In the genomic region with DNA sequence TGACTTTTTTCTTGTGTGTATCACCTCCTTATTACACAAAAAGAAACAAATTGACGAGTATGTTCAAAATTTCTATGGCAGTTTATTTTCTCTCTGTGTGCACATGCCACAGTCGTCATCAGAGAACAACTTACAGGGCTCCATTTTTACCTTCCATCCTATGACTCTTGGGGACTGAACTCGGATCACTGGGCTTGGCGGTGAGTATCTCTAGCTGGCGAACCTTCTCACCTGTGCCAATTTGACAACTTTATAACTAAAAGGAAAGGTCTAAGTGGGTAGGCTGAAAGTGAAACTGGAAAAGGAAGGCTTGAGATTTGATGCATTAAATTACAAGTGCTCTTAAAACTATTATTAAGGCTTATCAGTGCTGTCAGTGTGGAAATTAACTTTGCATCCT, we compare ENCODE assay signal across 26 mouse cellular contexts. TPM values are rescaled to one million over a fixed set of nuclear protein-coding genes. Genes with fewer than 3 reads are reported as not detected.
"Had no signal": no experiment of that assay in that cellular context is flagged by ENCODE, and none has a peak within 500 bp of the region (broad histone marks: within the 10 kb centered on the region; RNA-seq: fewer than 3 reads in every experiment).

No protein-coding gene starts in this region.

- H3K4me3 ChIP-seq: gastrocnemius, adult 2 months; heart, embryonic 13.5 days; hindbrain, embryonic 10.5 days; hindbrain, embryonic 12.5 days; kidney, embryonic 15.5 days; left cerebral cortex, adult 2 months; limb, embryonic 13.5 days; limb, embryonic 15.5 days; liver, embryonic 12.5 days had no signal

- H3K4me1 ChIP-seq: hindbrain, embryonic 10.5 days; hindbrain, embryonic 12.5 days; limb, embryonic 15.5 days; liver, embryonic 12.5 days had no signal

- ATAC-seq: hindbrain, embryonic 16.5 days; inflammation-experienced regulatory T-cells, adult 6 months; liver, embryonic 12.5 days had no signal

- DNase-seq: gastrocnemius, adult 2 months; gastrocnemius, postnatal 10 days; gastrocnemius, postnatal 25 days; heart, postnatal 10 days; heart, postnatal 4 days; kidney, adult 11 months; kidney, adult 2 months; kidney, adult 9 months; kidney, postnatal 14 days; kidney, postnatal 36 days; left cerebral cortex, postnatal 4 days; lung, adult 18-20 months had no signal

- H3K27me3 ChIP-seq: heart, embryonic 13.5 days; hindbrain, embryonic 12.5 days; kidney, embryonic 15.5 days; limb, embryonic 13.5 days; limb, embryonic 15.5 days; liver, embryonic 12.5 days had no signal

- H3K36me3 ChIP-seq: heart, embryonic 13.5 days; hindbrain, embryonic 10.5 days; hindbrain, embryonic 12.5 days; kidney, embryonic 15.5 days; limb, embryonic 13.5 days; limb, embryonic 15.5 days; liver, embryonic 12.5 days had no signal

- H3K9me3 ChIP-seq: heart, embryonic 13.5 days; hindbrain, embryonic 10.5 days; hindbrain, embryonic 12.5 days; kidney, embryonic 15.5 days; limb, embryonic 13.5 days; limb, embryonic 15.5 days; liver, embryonic 12.5 days had no signal

- H3K4me2 ChIP-seq: heart, embryonic 13.5 days; hindbrain, embryonic 12.5 days; hindbrain, embryonic 14.5 days; kidney, embryonic 15.5 days; limb, embryonic 13.5 days; limb, embryonic 15.5 days; liver, embryonic 12.5 days had no signal

- H3K9ac ChIP-seq: heart, embryonic 13.5 days; hindbrain, embryonic 12.5 days; hindbrain, embryonic 14.5 days; kidney, embryonic 15.5 days; limb, embryonic 13.5 days; limb, embryonic 15.5 days; liver, embryonic 12.5 days; liver, embryonic 14.5 days had no signal

- H3K27ac ChIP-seq: gastrocnemius, adult 2 months; heart, embryonic 13.5 days; hindbrain, embryonic 10.5 days; hindbrain, embryonic 12.5 days; hindbrain, embryonic 14.5 days; kidney, embryonic 15.5 days; kidney, postnatal 0 days; left cerebral cortex, adult 2 months; limb, embryonic 13.5 days; limb, embryonic 15.5 days; liver, embryonic 12.5 days; liver, embryonic 14.5 days had no signal

RNA-seq across cellular contexts. Expression of gene Pde3a, which starts 22.1 kb away (rescaled TPM):
- total RNA-seq: granulocyte monocyte progenitor cell, adult 5-6 weeks had no signal
- polyA plus RNA-seq: inflammation-experienced regulatory T-cells, adult 6 months had no signal
